Mouse (Mus musculus) intestine, postnatal 0 days (tissue): ENCODE measurements at regions not wholly inside any gene's neighbourhood (a gene's known extent, or its start where the extent isn't known, plus 50 kb on each side); places are given as distances from the start of the nearest gene placed in this dataset.
A peak's percentile ranks its signal among the peaks of the same experiment; 100 is the strongest.

Experiments
- ATAC-seq: fragments of 200-750 bp; cut with Nextera tagmentation; 2 replicates; pipeline ENCODE4 v1.8.0; 2017; ENCODE audit warnings: mild to moderate bottlenecking, moderate TSS enrichment, moderate library complexity
- H3K27ac ChIP-seq: fragments of 300-500 bp; sonication (generic); 2 replicates; pipeline ENCODE4 v1.5.1; 2014; ENCODE audit warnings: mild to moderate bottlenecking, low read depth, low read length, moderate library complexity
- H3K27me3 ChIP-seq: fragments of 300-500 bp; sonication (generic); replicated peaks from 2 replicates; pipeline ENCODE4 v1.6.1; 2014; ENCODE audit warnings: low read length, mixed read lengths; ENCODE audit not compliant: control insufficient read depth, insufficient read depth
- H3K36me3 ChIP-seq: fragments of 300-500 bp; sonication (generic); 2 replicates; pipeline ENCODE4 v1.6.1; 2014; ENCODE audit warnings: mild to moderate bottlenecking, moderate library complexity; ENCODE audit not compliant: control insufficient read depth, insufficient read depth
- H3K4me1 ChIP-seq: fragments of 300-500 bp; sonication (generic); replicated peaks from 2 replicates; pipeline ENCODE4 v1.6.1; 2014; ENCODE audit warnings: antibody characterized with exemption, low read length, mixed read lengths; ENCODE audit not compliant: control insufficient read depth, insufficient read depth
- H3K4me2 ChIP-seq: fragments of 300-500 bp; sonication (generic); replicated peaks from 2 replicates; pipeline ENCODE4 v1.6.1; 2014; ENCODE audit warnings: low read depth, mild to moderate bottlenecking, moderate library complexity
- H3K4me3 ChIP-seq: fragments of 300-500 bp; sonication (generic); 2 replicates; pipeline ENCODE4 v1.5.1; 2014; ENCODE audit warnings: low read depth, low read length
- H3K9ac ChIP-seq: fragments of 300-500 bp; sonication (generic); 2 replicates; pipeline ENCODE4 v1.6.1; 2014; ENCODE audit warnings: mild to moderate bottlenecking, low read depth, low read length
- H3K9me3 ChIP-seq: fragments of 300-500 bp; sonication (generic); 2 replicates; pipeline ENCODE4 v1.6.1; 2016; ENCODE audit warnings: mixed run types; ENCODE audit not compliant: control insufficient read depth
- CTCF ChIP-seq: sonication (generic); IDR thresholded peaks from 2 replicates; pipeline ENCODE4 v1.5.1; 2016; ENCODE audit warnings: low read depth, mild to moderate bottlenecking, control low read depth, antibody characterized with exemption, moderate library complexity
- WGBS: fragments of 180-500 bp; shearing (Covaris S2); extraction: QIAGEN DNeasy Blood & Tissue Kit; methylation state at CpG from one replicate; pipeline ENCODE4 v1.1.7; 2014; 5-methylcytosine and 5-hydroxymethylcytosine counted together

- ATAC-seq, result peak; percentile 61
- Histone ChIP-seq H3K4me3 (no peak overlapping the region), H3K4me2 (no peak overlapping the region), H3K36me3 (no peaks in the 10 kb centered on the region), H3K27ac (no peak overlapping the region), H3K4me1 (0 out of 2 replicates have a peak, but pooled peaks cover 5% of the 10 kb centered on the region), H3K27me3 (no peaks in the 10 kb centered on the region), H3K9ac (no peak overlapping the region), H3K9me3 (no peaks in the 10 kb centered on the region)
- WGBS, result 27% methylated on average over 14 of the region's 14 CpGs
- TF ChIP-seq CTCF, result no peak
These were observed 74.1 kb upstream of the Prok2 start for GRCm38 (mm10) chr6:99800324-99800723.

DNA sequence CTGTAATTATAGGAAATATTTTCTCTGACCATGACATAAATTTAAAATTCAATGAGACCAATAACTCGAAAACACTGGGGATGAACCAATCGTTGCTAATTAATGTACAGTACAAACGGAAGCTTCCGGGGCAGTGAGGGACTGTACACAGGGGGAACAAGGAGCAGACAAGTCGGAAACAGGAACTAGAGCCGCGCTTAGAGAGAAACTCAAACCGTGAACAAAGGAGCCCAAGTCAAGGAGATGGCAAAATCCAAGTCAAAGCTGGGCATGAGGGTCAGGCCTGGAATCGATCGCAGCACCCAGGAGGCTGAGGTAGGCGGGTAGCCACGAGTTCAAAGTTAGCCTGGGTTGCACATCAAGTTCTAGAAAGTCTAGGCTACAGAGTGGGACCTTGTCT, 70.2 kb upstream of the Prok2 start:
- ATAC-seq, result no peak
- H3K9me3 ChIP-seq, result no peaks in the 10 kb centered on the region
- H3K4me3 ChIP-seq, result no peak overlapping the region
- no peak overlapping the region for H3K4me2 ChIP-seq
- WGBS, result 92% methylated on average over 12 of the region's 12 CpGs
- H3K9ac ChIP-seq, result no peak overlapping the region
- no peaks in the 10 kb centered on the region for H3K27me3 ChIP-seq
- H3K36me3 ChIP-seq, result no peaks in the 10 kb centered on the region
- no peak overlapping the region for H3K27ac ChIP-seq
- no peak for TF ChIP-seq CTCF
- H3K4me1 ChIP-seq, result no peaks in the 10 kb centered on the region

DNA sequence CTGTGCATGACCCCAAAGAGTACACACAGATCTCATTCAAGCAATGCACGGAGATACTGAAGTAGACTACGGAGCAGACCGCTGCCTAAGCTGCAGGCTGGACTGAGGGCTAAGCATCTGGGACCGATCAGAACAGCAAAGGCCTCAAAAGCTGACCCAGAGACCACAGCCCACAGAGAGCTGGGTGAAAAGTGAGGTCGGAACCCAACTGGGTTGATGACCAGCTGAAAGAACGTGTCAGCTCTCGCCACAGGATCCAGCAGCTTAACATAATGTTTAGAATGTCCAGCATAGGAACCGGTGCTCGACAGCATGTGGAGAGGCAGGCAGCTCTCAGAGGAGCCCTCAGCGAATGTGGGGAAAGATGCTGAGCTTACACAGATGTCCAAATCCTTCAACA, 67.4 kb upstream of the Prok2 start:
- Histone ChIP-seq H3K27me3 (no peaks in the 10 kb centered on the region), H3K27ac (no peak overlapping the region), H3K36me3 (no peaks in the 10 kb centered on the region), H3K9me3 (no peaks in the 10 kb centered on the region), H3K4me3 (no peak overlapping the region), H3K4me1 (no peaks in the 10 kb centered on the region), H3K9ac (no peak overlapping the region), H3K4me2 (no peak overlapping the region)
- 77% methylated on average over 10 of the region's 10 CpGs for WGBS
- no peak for ATAC-seq
- no peak for TF ChIP-seq CTCF

- WGBS, result 78% methylated on average over 10 of the region's 10 CpGs
- Histone ChIP-seq H3K27me3 (no peaks in the 10 kb centered on the region; the same call in 1 of the 2 replicates), H3K4me1 (no peaks in the 10 kb centered on the region), H3K27ac (no peak overlapping the region), H3K36me3 (no peaks in the 10 kb centered on the region), H3K9me3 (no peaks in the 10 kb centered on the region), H3K9ac (no peak overlapping the region), H3K4me3 (no peak overlapping the region), H3K4me2 (no peak overlapping the region)
- no peak for ATAC-seq
- TF ChIP-seq CTCF, result no peak
These were observed 66.2 kb upstream of the Prok2 start for GRCm38 (mm10) chr6:99792353-99792752.

- 70% methylated on average over 7 of the region's 7 CpGs for WGBS
These were observed 60.8 kb upstream of the Prok2 start for GRCm38 (mm10) chr6:99786977-99787376.

DNA sequence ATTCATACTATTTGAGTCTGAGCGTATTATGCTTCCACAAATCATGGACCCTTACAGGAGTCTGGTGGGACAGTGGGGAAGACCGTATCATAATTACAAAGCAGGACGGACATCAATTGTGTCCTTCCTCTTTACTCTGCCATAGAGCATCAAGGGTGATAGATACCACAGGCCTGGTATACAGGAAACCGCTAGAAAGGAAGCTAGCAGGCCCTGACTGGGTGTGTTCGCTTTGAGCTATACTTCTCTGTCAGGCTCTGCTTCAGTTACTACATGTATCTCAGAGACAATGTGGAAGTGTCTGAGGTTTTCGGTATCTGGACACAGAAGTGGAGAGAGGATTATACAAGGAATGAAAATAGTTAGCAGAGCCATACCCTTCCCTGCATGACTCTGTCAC, 59.0 kb upstream of the Prok2 start:
- 72% methylated on average over 6 of the region's 6 CpGs for WGBS
- no peaks in the 10 kb centered on the region for H3K4me1 ChIP-seq

More at GRCm38 (mm10) chr6:99786977-99787376, 60.8 kb upstream of the Prok2 start:
- Histone ChIP-seq H3K27me3 (no peaks in the 10 kb centered on the region; the same call in 1 of the 2 replicates), H3K9ac (no peak overlapping the region), H3K9me3 (no peaks in the 10 kb centered on the region), H3K4me1 (no peaks in the 10 kb centered on the region), H3K4me2 (no peak overlapping the region), H3K27ac (no peak overlapping the region), H3K36me3 (no peaks in the 10 kb centered on the region), H3K4me3 (no peak overlapping the region)
- no peak for ATAC-seq
- TF ChIP-seq CTCF, result no peak

DNA sequence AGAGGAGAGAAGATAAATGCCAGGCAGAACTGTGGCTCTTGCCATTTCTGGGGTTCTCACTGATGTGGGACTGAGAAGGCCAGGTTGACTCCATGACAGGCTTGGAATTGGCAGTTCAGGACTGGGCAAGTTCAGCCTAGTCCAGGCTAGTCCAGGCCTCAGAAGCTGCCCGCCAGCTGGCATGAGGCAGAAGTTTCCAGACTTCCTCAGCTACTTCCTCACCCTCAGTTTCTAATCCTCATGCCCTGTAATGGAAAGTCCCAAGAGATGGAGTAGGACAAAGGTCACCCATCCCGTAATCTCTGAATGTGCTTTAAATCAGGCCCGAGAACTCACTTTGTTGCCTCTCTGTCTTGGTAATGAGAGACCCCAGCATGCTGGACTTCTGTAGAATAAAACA, 58.6 kb upstream of the Prok2 start:
- no peaks in the 10 kb centered on the region for H3K36me3 ChIP-seq
- no peak for TF ChIP-seq CTCF
- H3K27ac ChIP-seq, result no peak overlapping the region
- no peaks in the 10 kb centered on the region for H3K4me1 ChIP-seq
- no peak overlapping the region for H3K4me2 ChIP-seq
- H3K9ac ChIP-seq, result no peak overlapping the region
- H3K9me3 ChIP-seq, result no peaks in the 10 kb centered on the region
- no peaks in the 10 kb centered on the region; the same call in 1 of the 2 replicates for H3K27me3 ChIP-seq
- ATAC-seq, result no peak
- H3K4me3 ChIP-seq, result no peak overlapping the region
- WGBS, result 83% methylated on average over 3 of the region's 3 CpGs

More for the DNA sequence above, 59.0 kb upstream of the Prok2 start:
- no peaks in the 10 kb centered on the region; the same call in 1 of the 2 replicates for H3K27me3 ChIP-seq
- no peaks in the 10 kb centered on the region for H3K36me3 ChIP-seq
- H3K4me3 ChIP-seq, result no peak overlapping the region
- no peak overlapping the region for H3K9ac ChIP-seq
- no peaks in the 10 kb centered on the region for H3K9me3 ChIP-seq
- H3K27ac ChIP-seq, result no peak overlapping the region
- no peak overlapping the region for H3K4me2 ChIP-seq
- no peak for ATAC-seq
- TF ChIP-seq CTCF, result no peak
